Mouse (Mus musculus) intestine, embryonic 14.5 days (tissue): ENCODE results near the gene Cib1. TPM values are rescaled to one million over a fixed set of nuclear protein-coding genes. Genes with fewer than 3 reads are reported as not detected.

Experiments used
- ATAC-seq: fragments of 200-750 bp; cut with Nextera tagmentation; replicated peaks from 2 replicates; pipeline ENCODE4 v1.8.0; 2017; ENCODE audit warnings: low read depth, moderate number of reproducible peaks, moderate TSS enrichment, moderate library complexity; ENCODE audit not compliant: low FRiP score, low TSS enrichment
- DNase-seq: peaks from one replicate; pipeline ENCODE4 v3.0.0-alpha.2; 2018; ENCODE audit warnings: low spot score
- H3K27ac ChIP-seq: fragments of 300-500 bp; sonication (generic); 2 replicates; pipeline ENCODE4 v1.5.1; 2014; ENCODE audit warnings: low read depth, mild to moderate bottlenecking, control low read depth
- H3K27me3 ChIP-seq: fragments of 300-500 bp; sonication (generic); replicated peaks from 2 replicates; pipeline ENCODE4 v1.6.1; 2014; ENCODE audit warnings: low read length, control low read depth; ENCODE audit not compliant: control insufficient read depth, insufficient read depth
- H3K36me3 ChIP-seq: fragments of 300-500 bp; sonication (generic); 2 replicates; pipeline ENCODE4 v1.6.1; 2014; ENCODE audit warnings: low read length, control low read depth; ENCODE audit not compliant: control insufficient read depth, insufficient read depth
- H3K4me1 ChIP-seq: fragments of 300-500 bp; sonication (generic); replicated peaks from 2 replicates; pipeline ENCODE4 v1.6.1; 2014; ENCODE audit warnings: low read length, control low read depth, mixed read lengths; ENCODE audit not compliant: control insufficient read depth, insufficient read depth
- H3K4me2 ChIP-seq: fragments of 300-500 bp; sonication (generic); 2 replicates; pipeline ENCODE4 v1.6.1; 2014; ENCODE audit warnings: low read length
- H3K4me3 ChIP-seq: fragments of 300-500 bp; sonication (generic); 2 replicates; pipeline ENCODE4 v1.5.1; 2014; ENCODE audit warnings: low read depth, low read length, control low read depth, mixed read lengths
- H3K9ac ChIP-seq: fragments of 300-500 bp; sonication (generic); 2 replicates; pipeline ENCODE4 v1.6.1; 2014; ENCODE audit warnings: mild to moderate bottlenecking, low read length
- H3K9me3 ChIP-seq: fragments of 300-500 bp; sonication (generic); 2 replicates; pipeline ENCODE4 v1.6.1; 2016; ENCODE audit warnings: low read length, control low read depth; ENCODE audit not compliant: control insufficient read depth
- WGBS: fragments of 180-500 bp; shearing (Covaris S2); extraction: QIAGEN DNeasy Blood & Tissue Kit; methylation state at CpG from one replicate; pipeline ENCODE4 v1.1.7; 2014; 5-methylcytosine and 5-hydroxymethylcytosine counted together
- polyA plus RNA-seq: library from polyadenylated mRNA; unstranded; fragments of >200 nt; fragmentation: Nextera tagmentation; extraction: Ambion mirVana; gene quantifications from 2 replicates; pipeline ENCODE4 v1.2.1, GENCODE M21; 2014

Gene Cib1
- polyA plus RNA-seq, 1 experiment from 2014 or later: 156 TPM

GRCm38 (mm10) chr7:80227065-80227464, 5.5 kb downstream of the Cib1 start:
- WGBS: 95% methylated on average over 4 of the region's 4 CpGs
- Histone ChIP-seq H3K36me3 (peaks cover 51% of the 10 kb centered on the region), H3K4me1 (peaks cover 7% of the 10 kb centered on the region; the same call in 1 of the 2 replicates), H3K27ac (no peak overlapping the region), H3K9me3 (no peaks in the 10 kb centered on the region), H3K4me2 (no peak overlapping the region), H3K4me3 (no peak overlapping the region), H3K9ac (no peak overlapping the region), H3K27me3 (no peaks in the 10 kb centered on the region)
- ATAC-seq: no peak
- no peak for DNase-seq

GRCm38 (mm10) chr7:80221179-80221750, 11.3 kb downstream of the Cib1 start:
- no peak overlapping the region for H3K27ac ChIP-seq
- 79% methylated on average over 4 of the region's 4 CpGs for WGBS
- no peaks in the 10 kb centered on the region for H3K4me1 ChIP-seq
- no peaks in the 10 kb centered on the region for H3K27me3 ChIP-seq
- H3K4me3 ChIP-seq: no peak overlapping the region
- no peak overlapping the region for H3K9ac ChIP-seq
- no peak for ATAC-seq
- no peak for DNase-seq
- no peaks in the 10 kb centered on the region for H3K9me3 ChIP-seq
- H3K4me2 ChIP-seq: no peak overlapping the region
- H3K36me3 ChIP-seq: peaks cover 82% of the 10 kb centered on the region

GRCm38 (mm10) chr7:80220237-80220797, 12.3 kb downstream of the Cib1 start:
- ATAC-seq (no peak), DNase-seq (no peak)
- H3K36me3 ChIP-seq: peaks cover 82% of the 10 kb centered on the region
- no peaks in the 10 kb centered on the region for H3K9me3 ChIP-seq
- H3K27ac ChIP-seq: no peak overlapping the region
- no peak overlapping the region for H3K4me3 ChIP-seq
- H3K27me3 ChIP-seq: no peaks in the 10 kb centered on the region
- no peaks in the 10 kb centered on the region for H3K4me1 ChIP-seq
- no peak overlapping the region for H3K4me2 ChIP-seq
- H3K9ac ChIP-seq: no peak overlapping the region
- WGBS: 90% methylated on average over 9 of the region's 9 CpGs

GRCm38 (mm10) chr7:80218666-80219065, 13.9 kb downstream of the Cib1 start:
- DNase-seq (no peak), ATAC-seq (no peak)
- Histone ChIP-seq H3K9me3 (no peaks in the 10 kb centered on the region), H3K9ac (no peak overlapping the region), H3K4me1 (no peaks in the 10 kb centered on the region), H3K36me3 (peaks cover 79% of the 10 kb centered on the region), H3K4me3 (no peak overlapping the region), H3K27ac (no peak overlapping the region), H3K4me2 (no peak overlapping the region), H3K27me3 (no peaks in the 10 kb centered on the region)
- WGBS: 91% methylated on average over 9 of the region's 9 CpGs

- ATAC-seq (no peak), DNase-seq (no peak)
- H3K27me3 ChIP-seq: no peaks in the 10 kb centered on the region
- H3K4me3 ChIP-seq: no peak overlapping the region
- H3K9ac ChIP-seq: no peak overlapping the region
- H3K4me2 ChIP-seq: no peak overlapping the region
- H3K4me1 ChIP-seq: no peaks in the 10 kb centered on the region
- H3K36me3 ChIP-seq: peaks cover 82% of the 10 kb centered on the region
- 79% methylated on average over 8 of the region's 8 CpGs for WGBS
- H3K27ac ChIP-seq: no peak overlapping the region
- no peaks in the 10 kb centered on the region for H3K9me3 ChIP-seq
These were observed 16.0 kb downstream of the Cib1 start for GRCm38 (mm10) chr7:80216566-80216965.

GRCm38 (mm10) chr7:80215398-80215797, 17.2 kb downstream of the Cib1 start:
- DNase-seq: peak; percentile 87
- H3K4me1 ChIP-seq: no peaks in the 10 kb centered on the region
- no peaks in the 10 kb centered on the region for H3K9me3 ChIP-seq
- H3K9ac ChIP-seq: no peak overlapping the region
- H3K27ac ChIP-seq: no peak overlapping the region
- no peak overlapping the region for H3K4me3 ChIP-seq
- no peaks in the 10 kb centered on the region for H3K27me3 ChIP-seq
- peak; percentile 81; the same call in 1 of the 2 replicates for ATAC-seq
- no peak overlapping the region for H3K4me2 ChIP-seq
- WGBS: 32% methylated on average over 4 of the region's 4 CpGs
- peaks cover 71% of the 10 kb centered on the region for H3K36me3 ChIP-seq

- Histone ChIP-seq H3K4me1 (no peaks in the 10 kb centered on the region), H3K36me3 (peaks cover 62% of the 10 kb centered on the region), H3K27me3 (no peaks in the 10 kb centered on the region), H3K4me3 (no peak overlapping the region), H3K4me2 (no peak overlapping the region), H3K27ac (no peak overlapping the region), H3K9me3 (no peaks in the 10 kb centered on the region), H3K9ac (no peak overlapping the region)
- ATAC-seq: no peak
- 82% methylated on average over 8 of the region's 8 CpGs for WGBS
- no peak for DNase-seq
These were observed 18.2 kb downstream of the Cib1 start for GRCm38 (mm10) chr7:80214459-80214858.

- ATAC-seq: no peak
- Histone ChIP-seq H3K27me3 (no peaks in the 10 kb centered on the region), H3K9me3 (no peaks in the 10 kb centered on the region), H3K4me3 (no peak overlapping the region), H3K27ac (no peak overlapping the region), H3K9ac (no peak overlapping the region), H3K4me1 (0 out of 2 replicates have a peak, but pooled peaks cover 3% of the 10 kb centered on the region), H3K36me3 (peaks cover 53% of the 10 kb centered on the region), H3K4me2 (no peak overlapping the region)
- WGBS: 90% methylated on average over 7 of the region's 7 CpGs
- DNase-seq: no peak
These were observed 19.0 kb downstream of the Cib1 start for GRCm38 (mm10) chr7:80213604-80214003.

GRCm38 (mm10) chr7:80210982-80211381, 21.6 kb downstream of the Cib1 start:
- 86% methylated on average over 4 of the region's 4 CpGs for WGBS
- DNase-seq: no peak
- Histone ChIP-seq H3K4me3 (no peak overlapping the region), H3K27ac (no peak overlapping the region), H3K4me1 (peaks cover 21% of the 10 kb centered on the region), H3K9ac (no peak overlapping the region), H3K9me3 (no peaks in the 10 kb centered on the region), H3K4me2 (no peak overlapping the region), H3K36me3 (peaks cover 29% of the 10 kb centered on the region), H3K27me3 (no peaks in the 10 kb centered on the region)
- no peak for ATAC-seq
